Mouse (Mus musculus): Measurements from ENCODE around the gene Rita1.

GRCm38 (mm10) chr5:120653873-120654272 is 41.5 kb upstream of the Rita1 start:
- TF ChIP-seq POLR2AphosphoS5 (IDR thresholded peaks at IDR 0.05; ENCODE audit: insufficient replicate concordance, low read depth, low read length) (no peak), CTCF (IDR thresholded peaks at IDR 0.05; ENCODE audit: low read depth, low read length) (no peak), GATA1 (IDR thresholded peaks at IDR 0.05; ENCODE audit: borderline replicate concordance, low read length) (no peak), TAL1 (conservative IDR thresholded peaks at IDR 0.05; ENCODE audit: low read depth, low read length) (no peak)

All from G1E (cell line).